Mouse (Mus musculus) neutrophil, adult 83 days (primary cell): Measurements from ENCODE around the gene Olfr538. TPM values are rescaled to one million over a fixed set of nuclear protein-coding genes. Genes with fewer than 3 reads are reported as not detected.

Experiments
- total RNA-seq, 2 experiments: library from RNA; stranded (reverse); gene quantifications; one replicate each; pipeline ENCODE4 v1.2.4; 2023

Gene Olfr538
- not detected for total RNA-seq

GRCm38 (mm10) chr7:140567586-140567985 is at the start of gene Olfr538:
TSS of gene Olfr538 (plus strand) at chr7:140567886.

GRCm38 (mm10) chr7:140600969-140601368 is 33.3 kb downstream of the Olfr538 start, which contains the start of gene Olfr46:
TSS of gene Olfr46 (plus strand) at chr7:140601269.

Other genes starting within 250 kb of the Olfr538 start
- gene Olfr525, start 247.0 kb upstream of the Olfr538 start, total RNA-seq = not detected
- gene Olfr527, start 233.9 kb upstream of the Olfr538 start, total RNA-seq = not detected
- gene Olfr60, start 206.2 kb upstream of the Olfr538 start, total RNA-seq = not detected
- gene Olfr530, start 191.6 kb upstream of the Olfr538 start, total RNA-seq = not detected
- gene Olfr531, start 165.0 kb upstream of the Olfr538 start, total RNA-seq = not detected
- not detected for gene Olfr532, start 146.2 kb upstream of the Olfr538 start, total RNA-seq
- gene Olfr533, start 104.5 kb upstream of the Olfr538 start, total RNA-seq = not detected
- gene Olfr535, start 83.7 kb upstream of the Olfr538 start, total RNA-seq = not detected
- not detected for gene Olfr536, start 60.5 kb upstream of the Olfr538 start, total RNA-seq
- not detected for gene Olfr46, start 33.4 kb downstream of the Olfr538 start, total RNA-seq
- not detected for gene Olfr61, start 61.1 kb downstream of the Olfr538 start, total RNA-seq
- gene Olfr53, start 78.6 kb downstream of the Olfr538 start, total RNA-seq = not detected
- gene Olfr539, start 92.0 kb downstream of the Olfr538 start, total RNA-seq = under 1 TPM in 1 of 2 experiments, not detected in 1; 0.02 TPM
- gene Olfr45, start 114.1 kb downstream of the Olfr538 start, total RNA-seq = under 1 TPM in 1 of 2 experiments, not detected in 1; 0.04 TPM
- not detected for gene Olfr541, start 129.4 kb downstream of the Olfr538 start, total RNA-seq
- gene Cyp2e1, start 195.9 kb downstream of the Olfr538 start, total RNA-seq = not detected
- not detected for gene Syce1, start 220.0 kb downstream of the Olfr538 start, total RNA-seq